Mouse (Mus musculus) lung, adult 2 months (tissue): Measurements from ENCODE around the gene Mvk. TPM values are rescaled to one million over a fixed set of nuclear protein-coding genes. Genes with fewer than 3 reads are reported as not detected.

Experiments used
- DNase-seq: peaks from one replicate; pipeline ENCODE4 v3.0.0; 2022
- H3K4me1 ChIP-seq: fragments of 200-500 bp; 2 replicates; pipeline ENCODE4 v1.6.1; 2011; ENCODE audit warnings: low read length; ENCODE audit not compliant: control insufficient read depth, insufficient read depth
- H3K4me3 ChIP-seq: fragments of 200-500 bp; replicated peaks from 2 replicates; pipeline ENCODE3; 2011; ENCODE audit warnings: low read depth, mild to moderate bottlenecking, control low read depth, low read length; ENCODE audit errors: extremely low read depth
- CTCF ChIP-seq: fragments of 200-500 bp; IDR thresholded peaks from 2 replicates; pipeline ENCODE4 v1.5.1; 2011; ENCODE audit warnings: mild to moderate bottlenecking, low read length, control low read depth; ENCODE audit not compliant: insufficient read depth
- POLR2A ChIP-seq: fragments of 200-500 bp; IDR thresholded peaks from 2 replicates; pipeline ENCODE4 v1.6.1; 2011; ENCODE audit warnings: low read depth, mild to moderate bottlenecking, control low read depth, low read length, borderline replicate concordance; ENCODE audit errors: extremely low read depth
- WGBS: fragments of 180-500 bp; shearing (Covaris S2); methylation state at CpG from one replicate; pipeline ENCODE4 v1.1.7; 2018; 5-methylcytosine and 5-hydroxymethylcytosine counted together
- polyA plus RNA-seq: library from polyadenylated mRNA; depleted of rRNA; stranded (reverse); fragments of >200 nt; gene quantifications from 2 replicates; pipeline ENCODE4 v1.2.3, GENCODE M21; 2012; rRNA removed

Gene Mvk
- polyA plus RNA-seq, 1 experiment: 52.1 TPM

GRCm38 (mm10) chr5:114505260-114506085 is 61.4 kb downstream of the Mvk start:
- TF ChIP-seq CTCF (no peak), POLR2A (no peak)
- no peak for DNase-seq
- Histone ChIP-seq H3K4me1 (no peaks in the 10 kb centered on the region), H3K4me3 (no peak overlapping the region)
- WGBS: 42% methylated on average over 14 of the region's 14 CpGs

GRCm38 (mm10) chr5:114507394-114507793 is 63.3 kb downstream of the Mvk start:
- TF ChIP-seq CTCF: no peak
- TF ChIP-seq POLR2A: no peak
- Histone ChIP-seq H3K4me3 (no peak overlapping the region), H3K4me1 (no peaks in the 10 kb centered on the region)
- 44% methylated on average over 12 of the region's 12 CpGs for WGBS
- no peak for DNase-seq

GRCm38 (mm10) chr5:114507964-114508363 is 63.9 kb downstream of the Mvk start:
- Histone ChIP-seq H3K4me3 (no peak overlapping the region), H3K4me1 (no peaks in the 10 kb centered on the region)
- TF ChIP-seq POLR2A (no peak), CTCF (no peak)
- DNase-seq: no peak
- 34% methylated on average over 4 of the region's 4 CpGs for WGBS

DNA sequence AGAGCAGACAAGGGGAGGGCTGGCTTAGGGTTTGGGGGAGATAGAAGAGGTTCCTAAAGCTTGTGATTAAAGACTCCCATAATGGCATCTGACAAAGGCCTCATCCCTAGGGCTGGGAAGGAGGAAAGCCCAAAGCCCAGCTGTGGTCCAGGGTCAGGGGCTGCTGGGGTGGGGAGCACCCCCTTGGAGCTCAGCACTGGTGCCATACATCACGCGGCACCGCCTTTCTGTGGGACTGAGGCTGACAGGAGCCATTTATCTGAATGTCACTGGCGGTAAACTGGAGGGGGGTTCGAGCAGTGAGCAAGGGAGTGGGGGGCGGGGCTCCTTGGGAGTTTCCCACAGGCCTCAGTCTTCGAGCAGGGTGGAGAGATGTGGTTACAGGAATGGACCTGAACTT is 65.4 kb downstream of the Mvk start:
- H3K4me1 ChIP-seq: no peaks in the 10 kb centered on the region
- H3K4me3 ChIP-seq: no peak overlapping the region
- WGBS: 52% methylated on average over 7 of the region's 7 CpGs
- TF ChIP-seq CTCF: no peak
- no peak for TF ChIP-seq POLR2A
- no peak for DNase-seq

Other genes starting within 250 kb of the Mvk start
- 1.1 and 1.2 TPM in 2 replicates for gene Foxn4, start 170.5 kb upstream of the Mvk start, polyA plus RNA-seq
- gene Myo1h, start 155.1 kb upstream of the Mvk start, polyA plus RNA-seq: 2.1 and 2.8 TPM in 2 replicates
- gene Kctd10, start 63.8 kb upstream of the Mvk start, polyA plus RNA-seq: 278 and 318 TPM in 2 replicates
- 69.2 and 74.3 TPM in 2 replicates for gene Ube3b, start 63.7 kb upstream of the Mvk start, polyA plus RNA-seq
- 12.8 and 15.7 TPM in 2 replicates for gene Mmab, start 209 bp upstream of the Mvk start, polyA plus RNA-seq
- 7.6 and 8.0 TPM in 2 replicates for gene Fam222a, start 123.7 kb downstream of the Mvk start, polyA plus RNA-seq
- 8.8 and 10.1 TPM in 2 replicates for gene Trpv4, start 214.2 kb downstream of the Mvk start, polyA plus RNA-seq
- gene Gltp, start 246.7 kb downstream of the Mvk start, polyA plus RNA-seq: 222 and 259 TPM in 2 replicates